Mouse (Mus musculus) stomach, postnatal 0 days (tissue): ENCODE measurements at regions not wholly inside any gene's neighbourhood (a gene's known extent, or its start where the extent isn't known, plus 50 kb on each side); places are given as distances from the start of the nearest gene placed in this dataset.
"Not testable (repeated sequence)": the region's sequence is repeated elsewhere in the genome, so short reads cannot be mapped to it uniquely, and the experiment has no call there.

ENCODE experiments used
- ATAC-seq: fragments of 200-750 bp; cut with Nextera tagmentation; 2 replicates; pipeline ENCODE4 v1.8.0; 2017; ENCODE audit not compliant: low FRiP score, low TSS enrichment
- DNase-seq: peaks from one replicate; pipeline ENCODE4 v3.0.0-alpha.2; 2016; ENCODE audit warnings: low spot score
- H3K27ac ChIP-seq: fragments of 300-500 bp; sonication (generic); replicated peaks from 2 replicates; pipeline ENCODE4 v1.5.1; 2014; ENCODE audit warnings: mild to moderate bottlenecking, control low read depth
- H3K27me3 ChIP-seq: fragments of 300-500 bp; sonication (generic); 2 replicates; pipeline ENCODE4 v1.6.1; 2014; ENCODE audit warnings: low read length; ENCODE audit not compliant: control insufficient read depth, insufficient read depth
- H3K36me3 ChIP-seq: fragments of 300-500 bp; sonication (generic); 2 replicates; pipeline ENCODE4 v1.6.1; 2014; ENCODE audit warnings: low read length, mixed read lengths; ENCODE audit not compliant: control insufficient read depth, insufficient read depth
- H3K4me1 ChIP-seq: fragments of 300-500 bp; sonication (generic); replicated peaks from 2 replicates; pipeline ENCODE4 v1.6.1; 2014; ENCODE audit warnings: antibody characterized with exemption; ENCODE audit not compliant: control insufficient read depth, insufficient read depth
- H3K4me2 ChIP-seq: fragments of 300-500 bp; sonication (generic); replicated peaks from 2 replicates; pipeline ENCODE4 v1.6.1; 2014; ENCODE audit warnings: low read depth, mild to moderate bottlenecking, control low read depth, moderate library complexity
- H3K4me3 ChIP-seq: fragments of 300-500 bp; sonication (generic); 2 replicates; pipeline ENCODE4 v1.5.1; 2014; ENCODE audit warnings: low read depth, low read length, control low read depth
- H3K9ac ChIP-seq: fragments of 300-500 bp; sonication (generic); 2 replicates; pipeline ENCODE4 v1.6.1; 2014; ENCODE audit warnings: mild to moderate bottlenecking, low read length, control low read depth, mixed read lengths
- H3K9me3 ChIP-seq: fragments of 300-500 bp; sonication (generic); 2 replicates; pipeline ENCODE4 v1.6.1; 2016; ENCODE audit warnings: low read length; ENCODE audit not compliant: control insufficient read depth
- CTCF ChIP-seq: IDR thresholded peaks from 2 replicates; pipeline ENCODE4 v1.5.1; 2016; ENCODE audit warnings: antibody characterized with exemption, low read depth, mild to moderate bottlenecking, moderate library complexity
- EP300 ChIP-seq: optimal IDR thresholded peaks from 2 replicates; pipeline ENCODE3; 2016; ENCODE audit warnings: antibody characterized with exemption
- WGBS: fragments of 180-500 bp; shearing (Covaris S2); extraction: QIAGEN DNeasy Blood & Tissue Kit; methylation state at CpG from one replicate; pipeline ENCODE4 v1.1.7; 2014; 5-methylcytosine and 5-hydroxymethylcytosine counted together

DNA sequence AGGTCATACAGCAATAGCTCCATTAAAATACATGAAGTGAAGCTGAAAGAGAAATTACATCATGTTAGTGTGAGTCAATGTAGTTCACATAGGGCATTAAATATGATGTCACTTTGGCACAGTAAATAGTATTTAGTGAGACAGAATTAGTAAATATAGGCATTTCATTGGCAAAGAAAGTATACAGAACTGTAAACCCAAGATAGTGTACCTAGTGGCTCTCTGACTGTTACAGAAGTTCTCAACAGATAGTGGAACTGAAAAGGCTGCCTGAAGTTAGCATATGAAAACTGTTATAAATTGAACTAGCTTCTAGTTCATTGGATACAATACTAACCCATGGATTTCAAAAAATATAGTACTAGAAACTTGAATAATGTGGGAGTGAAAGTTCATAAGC, 1642.1 kb upstream of the Cdh6 start:
- no peak overlapping the region for H3K9ac ChIP-seq
- H3K4me3 ChIP-seq: no peak overlapping the region
- DNase-seq (no peak), ATAC-seq (no peak)
- H3K27me3 ChIP-seq: no peaks in the 10 kb centered on the region
- H3K27ac ChIP-seq: no peak overlapping the region
- no peaks in the 10 kb centered on the region for H3K4me1 ChIP-seq
- no peaks in the 10 kb centered on the region for H3K36me3 ChIP-seq
- no peak overlapping the region for H3K4me2 ChIP-seq
- H3K9me3 ChIP-seq: no peaks in the 10 kb centered on the region
- TF ChIP-seq CTCF (no peak), EP300 (no peak)

- no peak for ATAC-seq
- no peak overlapping the region for H3K27ac ChIP-seq
- WGBS: 44% methylated on average over 1 of the region's 1 CpGs
- no peaks in the 10 kb centered on the region for H3K27me3 ChIP-seq
- no peak overlapping the region for H3K4me3 ChIP-seq
- no peak overlapping the region for H3K9ac ChIP-seq
- TF ChIP-seq CTCF (no peak), EP300 (no peak)
- no peaks in the 10 kb centered on the region for H3K36me3 ChIP-seq
- DNase-seq: no peak
- H3K9me3 ChIP-seq: no peaks in the 10 kb centered on the region
- no peak overlapping the region for H3K4me2 ChIP-seq
- no peaks in the 10 kb centered on the region for H3K4me1 ChIP-seq
These were observed 1633.4 kb upstream of the Cdh6 start for GRCm38 (mm10) chr15:14806849-14807248.

DNA sequence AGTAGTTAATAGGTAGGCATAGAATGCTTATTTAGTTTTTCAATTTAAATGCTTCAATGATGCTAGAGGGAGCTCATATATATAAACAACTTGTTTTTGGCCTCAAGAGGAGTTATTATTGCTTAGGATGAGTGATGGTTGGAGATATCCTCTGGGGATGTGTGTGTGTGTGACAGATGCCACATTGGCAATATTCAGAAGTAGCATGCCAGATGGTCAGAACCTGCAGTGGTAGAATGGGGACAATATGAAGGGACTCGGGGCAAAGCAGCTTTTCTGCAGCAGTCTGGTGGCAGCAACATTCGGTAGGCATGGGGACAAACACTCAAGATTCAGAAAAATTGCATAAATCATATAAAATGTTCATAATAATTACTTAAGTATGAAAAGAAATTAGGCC, 1621.7 kb upstream of the Cdh6 start:
- no peak overlapping the region for H3K9ac ChIP-seq
- no peak overlapping the region for H3K4me3 ChIP-seq
- DNase-seq: no peak
- H3K27ac ChIP-seq: no peak overlapping the region
- H3K4me1 ChIP-seq: no peaks in the 10 kb centered on the region
- H3K36me3 ChIP-seq: no peaks in the 10 kb centered on the region
- no peak for TF ChIP-seq EP300
- TF ChIP-seq CTCF: no peak
- no peaks in the 10 kb centered on the region for H3K9me3 ChIP-seq
- H3K27me3 ChIP-seq: no peaks in the 10 kb centered on the region
- H3K4me2 ChIP-seq: no peak overlapping the region
- ATAC-seq: no peak
- 69% methylated on average over 2 of the region's 2 CpGs for WGBS

DNA sequence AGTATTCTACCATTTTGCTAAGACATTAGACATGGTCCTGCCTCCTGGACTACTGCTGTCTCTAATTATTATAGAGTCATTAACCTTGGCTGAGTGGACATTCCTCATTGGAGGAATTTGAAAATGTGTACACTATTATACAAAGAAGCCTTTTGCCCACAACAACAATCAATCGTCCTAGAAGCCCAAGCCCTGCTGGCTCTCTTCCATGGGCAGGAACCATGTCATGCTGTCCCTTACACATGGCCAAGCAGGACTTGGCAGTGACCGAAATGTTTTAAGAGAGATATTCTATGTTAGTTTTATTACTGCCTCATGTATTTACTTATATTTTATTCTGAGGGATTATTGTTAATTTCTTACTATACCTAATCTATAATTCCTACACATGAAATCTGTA, 1607.3 kb upstream of the Cdh6 start:
- TF ChIP-seq CTCF: no peak
- no peak for TF ChIP-seq EP300
- Histone ChIP-seq H3K9ac (no peak overlapping the region), H3K36me3 (no peaks in the 10 kb centered on the region), H3K4me1 (no peaks in the 10 kb centered on the region), H3K4me2 (no peak overlapping the region), H3K4me3 (no peak overlapping the region), H3K9me3 (no peaks in the 10 kb centered on the region), H3K27ac (no peak overlapping the region), H3K27me3 (no peaks in the 10 kb centered on the region)
- ATAC-seq (no peak), DNase-seq (no peak)
- WGBS: 59% methylated on average over 2 of the region's 2 CpGs

DNA sequence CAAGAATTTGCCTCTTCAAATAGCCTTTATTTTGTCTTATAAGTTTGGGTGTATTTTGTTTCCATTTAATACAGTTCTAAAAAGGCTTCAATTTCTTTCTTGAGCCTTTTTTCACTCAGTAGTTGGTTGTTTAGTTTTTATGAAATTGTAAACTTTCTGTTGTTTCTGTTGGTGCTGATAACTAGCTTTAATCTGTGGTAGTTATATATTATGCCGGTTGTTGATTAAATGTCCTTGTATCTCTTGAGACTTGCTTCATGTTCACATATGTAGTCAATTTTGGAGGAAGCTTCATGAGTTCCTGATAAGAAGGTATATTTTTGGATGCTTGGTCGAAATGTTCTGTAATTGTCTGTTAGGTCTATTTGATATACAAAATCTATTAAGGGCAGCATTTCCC, 1568.3 kb upstream of the Cdh6 start:
- no peaks in the 10 kb centered on the region for H3K27me3 ChIP-seq
- no peak overlapping the region for H3K27ac ChIP-seq
- ATAC-seq (no peak), DNase-seq (no peak)
- WGBS: 89% methylated on average over 2 of the region's 2 CpGs
- no peak overlapping the region for H3K4me2 ChIP-seq
- no peak overlapping the region for H3K9ac ChIP-seq
- no peaks in the 10 kb centered on the region for H3K4me1 ChIP-seq
- H3K9me3 ChIP-seq: no peaks in the 10 kb centered on the region
- TF ChIP-seq EP300 (no peak), CTCF (no peak)
- no peaks in the 10 kb centered on the region for H3K36me3 ChIP-seq
- H3K4me3 ChIP-seq: no peak overlapping the region

- H3K9ac ChIP-seq, H3K27me3 ChIP-seq, DNase-seq, ATAC-seq, H3K9me3 ChIP-seq, H3K36me3 ChIP-seq, H3K27ac ChIP-seq, H3K4me1 ChIP-seq, H3K4me3 ChIP-seq, H3K4me2 ChIP-seq: not testable (repeated sequence)
- 89% methylated on average over 2 of the region's 2 CpGs for WGBS
These were observed 1524.5 kb upstream of the Cdh6 start for GRCm38 (mm10) chr15:14697925-14698324.
